Mouse (Mus musculus) heart, embryonic 15.5 days (tissue): ENCODE measurements around the gene Prr14. TPM values are rescaled to one million over a fixed set of nuclear protein-coding genes. Genes with fewer than 3 reads are reported as not detected.
"Not testable (repeated sequence)": the region's sequence is repeated elsewhere in the genome, so short reads cannot be mapped to it uniquely, and the experiment has no call there.

Experiments used
- ATAC-seq: fragments of 200-750 bp; cut with Nextera tagmentation; replicated peaks from 2 replicates; pipeline ENCODE4 v1.8.0; 2017; ENCODE audit warnings: low read depth, moderate TSS enrichment; ENCODE audit not compliant: insufficient number of reproducible peaks, insufficient read depth, low FRiP score
- H3K27ac ChIP-seq: fragments of 300-500 bp; sonication (generic); 2 replicates; pipeline ENCODE4 v1.5.1; 2015; ENCODE audit warnings: mild to moderate bottlenecking, inconsistent platforms
- H3K27me3 ChIP-seq: fragments of 300-500 bp; sonication (generic); 2 replicates; pipeline ENCODE4 v1.6.1; 2015; ENCODE audit warnings: inconsistent platforms
- H3K36me3 ChIP-seq: fragments of 300-500 bp; sonication (generic); 2 replicates; pipeline ENCODE4 v1.6.1; 2015; ENCODE audit warnings: mild to moderate bottlenecking, inconsistent platforms
- H3K4me1 ChIP-seq: fragments of 300-500 bp; sonication (generic); replicated peaks from 2 replicates; pipeline ENCODE4 v1.6.1; 2015; ENCODE audit warnings: inconsistent platforms
- H3K4me2 ChIP-seq: fragments of 300-500 bp; sonication (generic); 2 replicates; pipeline ENCODE4 v1.6.1; 2015; ENCODE audit warnings: inconsistent platforms, mild to moderate bottlenecking, moderate library complexity
- H3K4me3 ChIP-seq: fragments of 300-500 bp; sonication (generic); 2 replicates; pipeline ENCODE4 v1.5.1; 2015; ENCODE audit warnings: mild to moderate bottlenecking, inconsistent platforms
- H3K9ac ChIP-seq: fragments of 300-500 bp; sonication (generic); 2 replicates; pipeline ENCODE4 v1.6.1; 2015; ENCODE audit warnings: mild to moderate bottlenecking, inconsistent platforms
- H3K9me3 ChIP-seq: fragments of 300-500 bp; sonication (generic); replicated peaks from 2 replicates; pipeline ENCODE4 v1.6.1; 2016; ENCODE audit warnings: inconsistent platforms
- WGBS: fragments of 180-500 bp; shearing (Covaris S2); methylation state at CpG from one replicate; pipeline ENCODE4 v1.1.7; 2015; ENCODE audit warnings: mixed read lengths; 5-methylcytosine and 5-hydroxymethylcytosine counted together
- polyA plus RNA-seq: library from polyadenylated mRNA; unstranded; fragments of >200 nt; fragmentation: Nextera tagmentation; extraction: Ambion mirVana; gene quantifications from 2 replicates; pipeline ENCODE4 v1.2.1, GENCODE M21; 2015

The Prr14 gene
- polyA plus RNA-seq, 1 experiment from 2014 or later: 27.7 TPM

GRCm38 (mm10) chr7:127488364-127488763 is 29.0 kb downstream of the Prr14 start:
- H3K36me3 ChIP-seq: peaks cover 88% of the 10 kb centered on the region
- not testable (repeated sequence) for H3K9me3 ChIP-seq, H3K4me3 ChIP-seq, H3K4me1 ChIP-seq, ATAC-seq, H3K27me3 ChIP-seq, H3K27ac ChIP-seq, H3K9ac ChIP-seq, H3K4me2 ChIP-seq
- WGBS: 80% methylated on average over 5 of the region's 5 CpGs

DNA sequence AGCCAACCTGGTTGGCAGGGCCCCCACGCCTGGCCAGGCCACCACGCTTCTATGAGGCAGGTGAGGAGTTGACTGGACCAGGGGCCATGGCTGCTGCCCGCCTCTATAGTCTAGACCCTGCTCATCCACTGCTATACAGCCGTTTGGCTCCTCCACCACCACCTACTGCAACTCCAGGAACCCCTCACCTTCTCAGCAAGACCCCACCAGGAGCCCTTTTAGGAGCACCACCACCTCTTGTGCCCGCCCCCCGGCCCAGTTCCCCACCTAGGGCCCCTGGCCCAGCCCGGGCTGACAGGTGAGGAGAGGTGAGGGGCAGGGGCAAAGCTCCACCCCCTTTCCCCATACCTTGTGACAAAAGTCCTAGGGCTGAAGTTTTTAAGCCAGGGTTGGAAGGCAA is 30.6 kb downstream of the Prr14 start:
- Histone ChIP-seq H3K9ac (no peak overlapping the region), H3K9me3 (no peaks in the 10 kb centered on the region), H3K27me3 (no peaks in the 10 kb centered on the region), H3K4me2 (no peak overlapping the region), H3K36me3 (peaks cover 73% of the 10 kb centered on the region), H3K4me1 (peaks cover 9% of the 10 kb centered on the region), H3K27ac (no peak overlapping the region), H3K4me3 (no peak overlapping the region)
- no peak for ATAC-seq
- 93% methylated on average over 7 of the region's 7 CpGs for WGBS

GRCm38 (mm10) chr7:127491846-127492245 is 32.4 kb downstream of the Prr14 start:
- no peak overlapping the region for H3K27ac ChIP-seq
- H3K27me3 ChIP-seq: no peaks in the 10 kb centered on the region
- H3K36me3 ChIP-seq: peaks cover 57% of the 10 kb centered on the region
- H3K9ac ChIP-seq: no peak overlapping the region
- 92% methylated on average over 3 of the region's 3 CpGs for WGBS
- no peaks in the 10 kb centered on the region for H3K9me3 ChIP-seq
- no peak overlapping the region for H3K4me2 ChIP-seq
- ATAC-seq: no peak
- peaks cover 9% of the 10 kb centered on the region for H3K4me1 ChIP-seq
- H3K4me3 ChIP-seq: no peak overlapping the region

DNA sequence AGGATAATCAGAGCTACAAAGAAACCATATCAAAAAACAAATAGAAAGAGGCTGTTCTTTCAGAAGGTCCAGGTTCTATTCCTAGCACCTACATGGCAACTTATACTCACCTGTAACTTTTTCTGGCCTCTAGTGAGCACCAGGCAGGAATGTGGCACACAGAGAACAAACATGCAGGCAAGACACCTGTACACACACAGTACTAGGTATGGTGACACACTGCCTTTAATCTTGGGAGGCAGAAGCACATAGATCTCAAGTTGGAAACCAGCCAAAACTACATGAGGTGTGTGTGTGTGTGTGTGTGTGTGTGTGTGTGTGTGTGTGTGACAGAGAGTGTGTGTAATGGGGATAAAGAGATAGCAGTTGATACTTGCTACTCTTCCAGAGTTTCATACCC is 35.2 kb downstream of the Prr14 start:
- Histone ChIP-seq H3K4me3 (no peak overlapping the region), H3K27me3 (no peaks in the 10 kb centered on the region), H3K36me3 (peaks cover 32% of the 10 kb centered on the region), H3K9ac (no peak overlapping the region), H3K4me1 (peaks cover 9% of the 10 kb centered on the region), H3K9me3 (no peaks in the 10 kb centered on the region), H3K27ac (no peak overlapping the region), H3K4me2 (no peak overlapping the region)
- no peak for ATAC-seq

DNA sequence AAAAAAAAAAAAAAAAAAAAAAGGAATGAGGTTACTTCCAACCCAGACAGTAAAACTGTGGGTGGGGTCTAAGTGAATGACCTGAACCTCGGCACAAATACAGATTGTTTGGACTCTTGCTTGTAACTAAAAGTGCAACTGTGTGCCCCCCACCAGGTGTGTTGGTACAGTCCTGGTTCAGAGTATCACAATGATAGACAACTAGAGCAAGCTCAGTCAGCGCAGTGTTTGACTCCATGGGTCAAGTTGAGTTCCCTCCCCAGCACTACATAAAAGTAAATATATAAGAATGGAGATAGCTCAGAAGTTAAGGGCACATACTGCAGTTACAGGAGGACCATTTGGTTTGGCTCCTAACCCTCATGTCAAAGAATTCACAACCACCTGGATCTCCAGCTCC is 38.0 kb downstream of the Prr14 start:
- no peaks in the 10 kb centered on the region for H3K9me3 ChIP-seq

GRCm38 (mm10) chr7:127498407-127498806 is 39.0 kb downstream of the Prr14 start:
- WGBS: 35% methylated on average over 3 of the region's 3 CpGs
- no peak for ATAC-seq
- H3K4me2 ChIP-seq: no peak overlapping the region
- H3K4me1 ChIP-seq: peaks cover 9% of the 10 kb centered on the region
- no peak overlapping the region for H3K27ac ChIP-seq
- no peaks in the 10 kb centered on the region for H3K9me3 ChIP-seq
- no peak overlapping the region for H3K4me3 ChIP-seq
- no peaks in the 10 kb centered on the region for H3K36me3 ChIP-seq
- H3K27me3 ChIP-seq: no peaks in the 10 kb centered on the region
- H3K9ac ChIP-seq: no peak overlapping the region

More for the DNA sequence above, 38.0 kb downstream of the Prr14 start:
- Histone ChIP-seq H3K4me3 (no peak overlapping the region), H3K27me3 (no peaks in the 10 kb centered on the region), H3K9ac (no peak overlapping the region), H3K4me1 (peaks cover 9% of the 10 kb centered on the region), H3K27ac (no peak overlapping the region), H3K4me2 (no peak overlapping the region), H3K36me3 (peaks cover 4% of the 10 kb centered on the region; the same call in 1 of the 2 replicates)
- ATAC-seq: no peak
- WGBS: 79% methylated on average over 2 of the region's 2 CpGs

DNA sequence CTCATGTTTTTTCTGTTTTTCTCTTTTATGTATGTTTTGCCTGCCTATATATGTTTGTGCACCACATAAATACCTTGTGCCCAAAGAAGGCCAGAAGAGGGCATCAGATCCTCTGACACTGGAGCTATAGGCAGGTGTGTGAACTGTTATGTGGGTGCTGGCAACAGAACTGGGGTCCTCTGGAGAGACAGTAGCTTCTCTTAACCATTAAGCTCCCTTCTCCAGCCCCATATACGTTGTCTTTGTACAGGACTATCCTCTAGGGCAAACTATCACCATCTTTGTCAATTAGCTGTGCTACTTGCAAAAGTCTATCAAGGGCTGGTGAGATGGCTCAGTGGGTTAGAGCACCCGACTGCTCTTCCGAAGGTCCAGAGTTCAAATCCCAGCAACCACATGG is 48.9 kb downstream of the Prr14 start:
- H3K4me1 ChIP-seq: peaks cover 9% of the 10 kb centered on the region
- ATAC-seq: no peak
- no peaks in the 10 kb centered on the region for H3K36me3 ChIP-seq
- H3K9ac ChIP-seq: no peak overlapping the region
- no peak overlapping the region for H3K4me3 ChIP-seq
- no peak overlapping the region for H3K4me2 ChIP-seq
- 90% methylated on average over 3 of the region's 3 CpGs for WGBS
- no peak overlapping the region for H3K27ac ChIP-seq
- H3K9me3 ChIP-seq: no peaks in the 10 kb centered on the region
- H3K27me3 ChIP-seq: no peaks in the 10 kb centered on the region

DNA sequence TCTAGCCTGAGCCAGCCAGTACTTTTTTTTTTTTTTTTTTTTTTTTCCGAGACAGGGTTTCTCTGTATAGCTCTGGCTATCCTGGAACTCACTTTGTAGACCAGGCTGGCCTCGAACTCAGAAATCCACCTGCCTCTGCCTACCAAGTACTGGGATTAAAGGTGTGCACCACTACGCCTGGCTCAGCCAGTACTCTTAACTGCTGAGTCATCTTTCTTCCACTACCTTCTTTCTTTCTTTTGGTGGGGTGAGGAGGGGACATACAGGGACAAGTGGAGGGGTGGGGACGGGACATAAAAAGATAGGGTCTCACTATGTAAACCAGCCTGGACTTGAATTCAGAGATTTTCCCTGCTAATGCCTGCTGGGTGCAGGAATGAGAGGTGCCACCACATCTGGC is 50.4 kb downstream of the Prr14 start:
- H3K27me3 ChIP-seq, ATAC-seq, H3K9me3 ChIP-seq, H3K36me3 ChIP-seq, H3K9ac ChIP-seq, H3K4me2 ChIP-seq, H3K4me3 ChIP-seq, H3K27ac ChIP-seq: not testable (repeated sequence)
- WGBS: 75% methylated on average over 4 of the region's 4 CpGs
- H3K4me1 ChIP-seq: peaks cover 18% of the 10 kb centered on the region

- Histone ChIP-seq H3K4me3 (peak overlapping the region; percentile 69), H3K9me3 (no peaks in the 10 kb centered on the region), H3K36me3 (peaks cover 16% of the 10 kb centered on the region), H3K9ac (0 out of 2 replicates have a peak overlapping the region, but pooled peaks have one; percentile 78), H3K27me3 (no peaks in the 10 kb centered on the region), H3K4me2 (peak overlapping the region; percentile 59), H3K4me1 (peaks cover 20% of the 10 kb centered on the region), H3K27ac (peak overlapping the region; percentile 99)
- ATAC-seq: no peak
- WGBS: 36% methylated on average over 8 of the region's 8 CpGs
Measured at GRCm38 (mm10) chr7:127511241-127511640, 51.8 kb downstream of the Prr14 start.

- peak within 1 kb of the TSS; percentile 71 for H3K4me2 ChIP-seq
- WGBS: under 1% methylated on average over 37 of the region's 37 CpGs
Measured at GRCm38 (mm10) chr7:127511808-127512230, 52.4 kb downstream of the Prr14 start, which contains the start of gene Srcap. Gene Srcap (plus strand): TSS chr7:127511983.

DNA sequence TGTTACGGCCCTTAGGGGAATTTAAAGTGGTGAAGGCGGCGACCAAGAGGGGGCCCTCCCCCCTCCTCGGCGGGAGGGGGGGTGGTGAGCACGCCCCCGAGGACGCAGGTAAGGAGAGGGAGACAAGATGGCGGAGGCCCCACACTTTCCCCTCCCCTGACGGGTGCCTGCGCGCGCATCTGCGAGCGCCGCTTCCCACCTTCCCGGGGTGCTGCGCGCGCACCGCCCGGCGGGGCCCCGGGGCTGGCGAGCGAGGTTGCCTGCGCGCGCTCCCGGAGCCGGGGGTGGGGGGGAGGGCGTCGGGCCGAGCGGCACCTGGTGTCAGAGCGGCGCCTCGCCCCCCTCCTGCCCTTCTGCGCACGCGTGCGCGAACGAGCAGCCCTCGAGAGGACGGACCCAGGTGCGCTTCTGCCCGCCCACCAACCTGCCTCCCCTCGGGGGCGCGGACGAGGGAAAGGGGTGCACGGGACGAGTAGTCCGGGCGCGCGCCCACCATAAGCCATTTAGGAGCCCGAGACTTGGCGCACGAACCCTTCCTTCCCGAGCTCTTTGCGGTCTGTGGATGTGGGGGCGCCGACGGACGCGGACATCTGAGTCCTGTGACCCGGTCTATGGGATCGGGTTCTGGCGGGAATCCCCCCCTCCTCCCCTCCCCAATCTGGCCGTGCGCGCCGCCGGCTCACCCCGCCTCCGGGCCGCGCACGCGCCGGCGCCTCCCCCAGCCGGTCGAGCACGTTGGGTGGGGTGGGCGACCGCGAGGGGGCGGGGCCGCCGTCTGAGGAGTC is 53.0 kb downstream of the Prr14 start:
- Histone ChIP-seq H3K27me3 (no peaks in the 10 kb centered on the region), H3K9me3 (no peaks in the 10 kb centered on the region), H3K4me3 (peak overlapping the region; percentile 69), H3K36me3 (peaks cover 27% of the 10 kb centered on the region), H3K4me2 (peak overlapping the region; percentile 71), H3K4me1 (peaks cover 20% of the 10 kb centered on the region), H3K27ac (peak overlapping the region; percentile 99), H3K9ac (peak overlapping the region; percentile 78)
- under 1% methylated on average over 73 of the region's 93 CpGs for WGBS
- peak; percentile 88 for ATAC-seq

More at GRCm38 (mm10) chr7:127511808-127512230, 52.4 kb downstream of the Prr14 start, which contains the start of gene Srcap:
- H3K9me3 ChIP-seq: no peaks in the 10 kb centered on the region
- ATAC-seq: peak; percentile 95
- H3K4me1 ChIP-seq: peaks cover 20% of the 10 kb centered on the region
- H3K9ac ChIP-seq: peak within 1 kb of the TSS; percentile 78
- H3K4me3 ChIP-seq: peak within 1 kb of the TSS; percentile 69
- peak within 1 kb of the TSS; percentile 99 for H3K27ac ChIP-seq
- no peaks in the 10 kb centered on the region for H3K27me3 ChIP-seq
- peaks cover 21% of the 10 kb centered on the region for H3K36me3 ChIP-seq

GRCm38 (mm10) chr7:127513016-127513390 is 53.6 kb downstream of the Prr14 start:
- Histone ChIP-seq H3K27me3 (no peaks in the 10 kb centered on the region), H3K9ac (peak overlapping the region; percentile 78), H3K4me2 (peak overlapping the region; percentile 71), H3K4me3 (peak overlapping the region; percentile 69), H3K9me3 (no peaks in the 10 kb centered on the region), H3K4me1 (peaks cover 20% of the 10 kb centered on the region), H3K36me3 (peaks cover 33% of the 10 kb centered on the region), H3K27ac (peak overlapping the region; percentile 99)
- WGBS: 26% methylated on average over 8 of the region's 8 CpGs
- 0 out of 2 replicates have a peak, but pooled peaks have one; percentile 0 for ATAC-seq
